Mouse (Mus musculus): ENCODE results near the gene Ddx3y.

Gene Ddx3y

GRCm38 (mm10) chrY:1286171-1286795 is at the start of gene Ddx3y:
Gene Ddx3y, minus strand, starts transcription at chrY:1286629.
- DNase-seq = no peak

GRCm38 (mm10) chrY:1293708-1294107 is 7.3 kb upstream of the Ddx3y start:
- DNase-seq = no peak

GRCm38 (mm10) chrY:1285735-1286134 is 694 bp downstream of the Ddx3y start:
- no peak for DNase-seq

GRCm38 (mm10) chrY:1246117-1246516 is 40.3 kb downstream of the Ddx3y start:
- no peak for DNase-seq

- DNase-seq = no peak
Measured at GRCm38 (mm10) chrY:1245426-1245863, 41.0 kb downstream of the Ddx3y start, which contains the start of gene Uty. Gene Uty, minus strand, starts transcription at chrY:1245759.

GRCm38 (mm10) chrY:1244940-1245339 is 41.5 kb downstream of the Ddx3y start:
- no peak for DNase-seq

GRCm38 (mm10) chrY:1244421-1244820 is 42.0 kb downstream of the Ddx3y start:
- DNase-seq = no peak

GRCm38 (mm10) chrY:1220001-1220400 is 66.4 kb downstream of the Ddx3y start:
- DNase-seq = no peak
